Mouse (Mus musculus): ENCODE results near the gene Ptafr. TPM values are rescaled to one million over a fixed set of nuclear protein-coding genes. Genes with fewer than 3 reads are reported as not detected.

Ptafr gene
- polyA plus RNA-seq (2015; fragmentation: Nextera tagmentation; extraction: Ambion mirVana) = 1.0 and 1.3 TPM in 2 replicates

- DNase-seq = peak; percentile 70
- ATAC-seq = peak; percentile 74
- H3K4me2 ChIP-seq (ENCODE audit: low read depth, low read length) = peak within 1 kb of the TSS; percentile 56
- peak within 1 kb of the TSS; percentile 30; the same call in 1 of the 2 replicates for H3K9ac ChIP-seq (replicated peaks)
- H3K36me3 ChIP-seq (replicated peaks; ENCODE audit: insufficient read depth, low read length) = no peaks in the 10 kb centered on the region
- H3K4me3 ChIP-seq (ENCODE audit: low read depth, low read length) = peak within 1 kb of the TSS; percentile 19
- WGBS (ENCODE audit: insufficient replicate concordance) = 11% methylated on average over 4 of the region's 4 CpGs
- TF ChIP-seq CTCF (IDR thresholded peaks at IDR 0.05; ENCODE audit: low read depth) (peak; percentile 24), EP300 (IDR thresholded peaks at IDR 0.05; ENCODE audit: low read depth) (no peak)
- peak within 1 kb of the TSS; percentile 61 for H3K27ac ChIP-seq (ENCODE audit: low read depth)
- no peaks in the 10 kb centered on the region for H3K27me3 ChIP-seq (ENCODE audit: insufficient read depth, low read length)
- peaks cover 14% of the 10 kb centered on the region; the same call in 1 of the 2 replicates for H3K4me1 ChIP-seq (ENCODE audit: insufficient read depth)
- no peaks in the 10 kb centered on the region for H3K9me3 ChIP-seq (ENCODE audit: low read length)
Observed at GRCm38 (mm10) chr4:132563965-132564364, at the start of gene Ptafr. TSS of gene Ptafr (plus strand) at chr4:132564067.

- Histone ChIP-seq H3K4me2 (ENCODE audit: low read depth, low read length) (peak overlapping the region; percentile 86), H3K27ac (ENCODE audit: low read depth) (peak overlapping the region; percentile 78), H3K36me3 (replicated peaks; ENCODE audit: insufficient read depth, low read length) (no peaks in the 10 kb centered on the region), H3K9ac (replicated peaks) (peak overlapping the region; percentile 50), H3K4me3 (ENCODE audit: low read depth, low read length) (peak overlapping the region; percentile 54), H3K9me3 (ENCODE audit: low read length) (no peaks in the 10 kb centered on the region), H3K4me1 (ENCODE audit: insufficient read depth) (peaks cover 35% of the 10 kb centered on the region), H3K27me3 (ENCODE audit: insufficient read depth, low read length) (no peaks in the 10 kb centered on the region)
- 2% methylated on average over 21 of the region's 21 CpGs for WGBS (ENCODE audit: insufficient replicate concordance)
- TF ChIP-seq EP300 (IDR thresholded peaks at IDR 0.05; ENCODE audit: low read depth) = no peak
- TF ChIP-seq CTCF (IDR thresholded peaks at IDR 0.05; ENCODE audit: low read depth) = peak; percentile 91
- ATAC-seq (peak; percentile 20), DNase-seq (peak; percentile 92)
Observed at GRCm38 (mm10) chr4:132514555-132515135, 49.2 kb upstream of the Ptafr start.

- peak overlapping the region; percentile 54 for H3K4me3 ChIP-seq (ENCODE audit: low read depth, low read length)
- peak; percentile 87 for ATAC-seq
- TF ChIP-seq EP300 (IDR thresholded peaks at IDR 0.05; ENCODE audit: low read depth) (peak; percentile 25; the same call in 1 of the 2 replicates), CTCF (IDR thresholded peaks at IDR 0.05; ENCODE audit: low read depth) (no peak)
- H3K27ac ChIP-seq (ENCODE audit: low read depth) = peak overlapping the region; percentile 78
- no peaks in the 10 kb centered on the region for H3K27me3 ChIP-seq (ENCODE audit: insufficient read depth, low read length)
- DNase-seq = peak; percentile 88
- H3K4me1 ChIP-seq (ENCODE audit: insufficient read depth) = peaks cover 34% of the 10 kb centered on the region
- peak overlapping the region; percentile 86 for H3K4me2 ChIP-seq (ENCODE audit: low read depth, low read length)
- no peaks in the 10 kb centered on the region for H3K36me3 ChIP-seq (replicated peaks; ENCODE audit: insufficient read depth, low read length)
- 19% methylated on average over 22 of the region's 22 CpGs for WGBS (ENCODE audit: insufficient replicate concordance)
- peak overlapping the region; percentile 50 for H3K9ac ChIP-seq (replicated peaks)
- no peaks in the 10 kb centered on the region for H3K9me3 ChIP-seq (ENCODE audit: low read length)
Observed at GRCm38 (mm10) chr4:132515369-132516155, 48.3 kb upstream of the Ptafr start.

GRCm38 (mm10) chr4:132518066-132518465 lies 45.8 kb upstream of the Ptafr start:
- no peak for TF ChIP-seq EP300 (IDR thresholded peaks at IDR 0.05; ENCODE audit: low read depth)
- no peak for TF ChIP-seq CTCF (IDR thresholded peaks at IDR 0.05; ENCODE audit: low read depth)
- H3K9me3 ChIP-seq (ENCODE audit: low read length) = no peaks in the 10 kb centered on the region
- no peak overlapping the region for H3K4me3 ChIP-seq (ENCODE audit: low read depth, low read length)
- H3K4me1 ChIP-seq (ENCODE audit: insufficient read depth) = peaks cover 19% of the 10 kb centered on the region
- no peak overlapping the region for H3K9ac ChIP-seq (replicated peaks)
- H3K36me3 ChIP-seq (replicated peaks; ENCODE audit: insufficient read depth, low read length) = no peaks in the 10 kb centered on the region
- DNase-seq (no peak), ATAC-seq (no peak)
- no peak overlapping the region for H3K27ac ChIP-seq (ENCODE audit: low read depth)
- no peak overlapping the region for H3K4me2 ChIP-seq (ENCODE audit: low read depth, low read length)
- 50% methylated on average over 8 of the region's 8 CpGs for WGBS (ENCODE audit: insufficient replicate concordance)
- H3K27me3 ChIP-seq (ENCODE audit: insufficient read depth, low read length) = no peaks in the 10 kb centered on the region

- H3K27me3 ChIP-seq (ENCODE audit: insufficient read depth, low read length) = no peaks in the 10 kb centered on the region
- H3K4me1 ChIP-seq (ENCODE audit: insufficient read depth) = peaks cover 9% of the 10 kb centered on the region
- DNase-seq (no peak), ATAC-seq (no peak)
- H3K4me3 ChIP-seq (ENCODE audit: low read depth, low read length) = no peak overlapping the region
- TF ChIP-seq CTCF (IDR thresholded peaks at IDR 0.05; ENCODE audit: low read depth) (no peak), EP300 (IDR thresholded peaks at IDR 0.05; ENCODE audit: low read depth) (no peak)
- H3K4me2 ChIP-seq (ENCODE audit: low read depth, low read length) = no peak overlapping the region
- 62% methylated on average over 3 of the region's 3 CpGs for WGBS (ENCODE audit: insufficient replicate concordance)
- no peaks in the 10 kb centered on the region for H3K9me3 ChIP-seq (ENCODE audit: low read length)
- no peak overlapping the region for H3K27ac ChIP-seq (ENCODE audit: low read depth)
- H3K9ac ChIP-seq (replicated peaks) = no peak overlapping the region
- H3K36me3 ChIP-seq (replicated peaks; ENCODE audit: insufficient read depth, low read length) = no peaks in the 10 kb centered on the region
Observed at GRCm38 (mm10) chr4:132519188-132519587, 44.7 kb upstream of the Ptafr start.

GRCm38 (mm10) chr4:132524321-132524741 lies 39.5 kb upstream of the Ptafr start:
- no peak for TF ChIP-seq EP300 (IDR thresholded peaks at IDR 0.05; ENCODE audit: low read depth)
- no peak for TF ChIP-seq CTCF (IDR thresholded peaks at IDR 0.05; ENCODE audit: low read depth)
- H3K27me3 ChIP-seq (ENCODE audit: insufficient read depth, low read length) = no peaks in the 10 kb centered on the region
- H3K36me3 ChIP-seq (replicated peaks; ENCODE audit: insufficient read depth, low read length) = 0 out of 2 replicates have a peak, but pooled peaks cover 2% of the 10 kb centered on the region
- WGBS (ENCODE audit: insufficient replicate concordance) = 40% methylated on average over 11 of the region's 11 CpGs
- H3K9me3 ChIP-seq (ENCODE audit: low read length) = no peaks in the 10 kb centered on the region
- no peak overlapping the region for H3K27ac ChIP-seq (ENCODE audit: low read depth)
- DNase-seq = no peak
- no peak for ATAC-seq
- H3K4me3 ChIP-seq (ENCODE audit: low read depth, low read length) = no peak overlapping the region
- no peak overlapping the region for H3K9ac ChIP-seq (replicated peaks)
- peaks cover 4% of the 10 kb centered on the region; the same call in 1 of the 2 replicates for H3K4me1 ChIP-seq (ENCODE audit: insufficient read depth)
- H3K4me2 ChIP-seq (ENCODE audit: low read depth, low read length) = no peak overlapping the region
